Mouse (Mus musculus): ENCODE measurements around the gene Acsf2.

- no peak for TF ChIP-seq TAL1 (IDR thresholded peaks at IDR 0.05; ENCODE audit: low read length)
- TF ChIP-seq GATA1 (IDR thresholded peaks at IDR 0.05; ENCODE audit: low read length) = no peak
Measured at GRCm38 (mm10) chr11:94548041-94548784, 53.5 kb downstream of the Acsf2 start.
